Mouse (Mus musculus) neural tube, embryonic 13.5 days (tissue): ENCODE data around the gene Araf. TPM values are rescaled to one million over a fixed set of nuclear protein-coding genes. Genes with fewer than 3 reads are reported as not detected.

Experiments
- microRNA-seq: library from miRNA; unstranded; fragments of <30 nt; microRNA quantifications from one replicate; pipeline ENCODE4, GENCODE M21; 2016
- polyA plus RNA-seq: library from polyadenylated mRNA; unstranded; fragments of >200 nt; fragmentation: Nextera tagmentation; extraction: Ambion mirVana; gene quantifications from 2 replicates; pipeline ENCODE4 v1.2.1, GENCODE M21; 2015

The Araf gene
- polyA plus RNA-seq, 1 experiment from 2014 or later, result 277 TPM

Small RNA genes within 50 kb of the gene (microRNA-seq; reads per million reads assigned to microRNA genes)
- gene Gm24824 (not detected), gene Mir5617 (0.44 reads per million)

Other genes starting within 250 kb of the Araf start
- gene Rgn, start 248.0 kb upstream of the Araf start, polyA plus RNA-seq, result 0.25 and 0.39 TPM in 2 replicates
- gene Rbm10, start 180.3 kb upstream of the Araf start, polyA plus RNA-seq, result 58.0 and 61.7 TPM in 2 replicates
- 238 and 249 TPM in 2 replicates for gene Ndufb11, start 180.2 kb upstream of the Araf start, polyA plus RNA-seq
- gene Uba1, start 139.5 kb upstream of the Araf start, polyA plus RNA-seq, result 390 TPM in 2 replicates
- gene Cdk16, start 109.9 kb upstream of the Araf start, polyA plus RNA-seq, result 145 and 146 TPM in 2 replicates
- 91.5 and 94.7 TPM in 2 replicates for gene Usp11, start 93.9 kb upstream of the Araf start, polyA plus RNA-seq
- 5.0 and 5.3 TPM in 2 replicates for gene Timp1, start 72.4 kb downstream of the Araf start, polyA plus RNA-seq
- 62.2 and 65.0 TPM in 2 replicates for gene Syn1, start 123.2 kb downstream of the Araf start, polyA plus RNA-seq
- 4.7 and 5.8 TPM in 2 replicates for gene Cfp, start 133.7 kb downstream of the Araf start, polyA plus RNA-seq
- 16.1 and 16.4 TPM in 2 replicates for gene Elk1, start 152.8 kb downstream of the Araf start, polyA plus RNA-seq
- gene Uxt, start 164.2 kb downstream of the Araf start, polyA plus RNA-seq, result 40.3 and 47.8 TPM in 2 replicates